Mouse (Mus musculus) 3T3-L1 (cell line): Measurements from ENCODE around the gene Zmynd8.

Source experiments
- DNase-seq: peaks from one replicate; pipeline ENCODE4 v3.0.0-alpha.2; 2015; ENCODE audit warnings: low read depth, low spot score

The Zmynd8 gene

DNA sequence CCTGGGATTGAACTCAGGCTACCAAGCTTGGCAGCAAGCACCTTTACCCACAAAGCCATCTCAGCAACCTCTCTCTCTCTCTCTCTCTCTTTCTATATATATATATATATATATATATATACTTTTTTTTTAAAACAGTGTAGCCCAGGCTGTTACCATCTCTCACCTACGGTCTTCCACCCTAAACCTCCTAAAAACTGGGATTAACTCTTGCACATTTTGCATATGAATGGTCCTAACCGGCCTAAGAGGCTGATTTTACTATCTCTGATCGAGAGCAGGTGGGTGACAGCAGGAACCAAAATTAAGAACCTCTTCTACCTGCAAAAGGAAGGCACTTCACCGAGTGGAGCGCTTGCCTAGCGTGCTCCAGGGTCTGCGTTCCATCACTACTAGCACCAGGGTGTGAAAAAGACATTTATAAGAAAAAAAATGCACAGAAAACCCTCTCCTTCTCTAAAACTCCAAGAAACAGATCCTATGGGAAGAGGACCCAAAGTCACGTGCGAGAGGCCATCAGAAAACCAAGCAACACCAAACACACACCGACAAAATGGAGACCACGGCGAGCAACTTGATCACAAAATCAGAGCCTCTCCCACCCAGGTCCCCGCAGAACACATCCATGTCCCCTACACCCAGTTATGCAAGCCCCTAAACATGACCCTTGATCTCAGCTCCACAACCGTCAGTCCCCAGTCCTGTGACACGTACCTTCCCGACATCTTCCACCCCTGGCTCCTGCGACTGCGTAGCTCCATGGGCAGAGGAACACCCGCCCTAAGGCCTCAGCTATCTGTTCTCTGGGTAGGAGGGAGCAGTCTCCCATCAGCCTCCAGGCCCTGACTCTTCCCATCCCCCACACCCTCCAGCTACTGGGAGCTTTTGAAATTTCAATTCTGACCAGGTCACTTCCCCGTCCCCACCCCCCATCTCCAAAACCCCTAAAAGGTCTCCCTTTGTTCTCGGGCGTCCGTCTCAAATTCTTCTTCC lies at the start of gene Zmynd8:
TSS of gene Zmynd8 (minus strand) at position 815 of the 993 bp plus-strand sequence.
- no peak for DNase-seq

DNA sequence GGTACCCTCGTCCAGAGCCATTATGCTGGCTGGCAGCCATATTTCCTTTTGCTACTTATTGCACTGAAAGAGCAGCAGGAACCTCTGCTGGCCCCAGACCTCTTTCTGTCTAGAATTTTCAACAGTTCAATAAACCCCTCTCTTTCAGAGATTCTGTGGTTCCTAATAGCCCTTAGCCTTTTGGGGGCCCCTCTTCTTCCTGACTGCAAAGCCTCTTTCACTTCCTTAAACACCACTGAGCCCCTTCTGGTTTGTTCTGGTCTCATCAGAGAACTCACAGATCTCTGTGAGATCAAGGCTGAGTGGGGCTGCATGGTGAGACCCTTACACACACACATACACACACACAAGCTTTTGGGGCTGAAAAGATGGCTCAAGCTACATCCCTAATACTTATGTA lies 49.2 kb upstream of the Zmynd8 start:
- no peak for DNase-seq

DNA sequence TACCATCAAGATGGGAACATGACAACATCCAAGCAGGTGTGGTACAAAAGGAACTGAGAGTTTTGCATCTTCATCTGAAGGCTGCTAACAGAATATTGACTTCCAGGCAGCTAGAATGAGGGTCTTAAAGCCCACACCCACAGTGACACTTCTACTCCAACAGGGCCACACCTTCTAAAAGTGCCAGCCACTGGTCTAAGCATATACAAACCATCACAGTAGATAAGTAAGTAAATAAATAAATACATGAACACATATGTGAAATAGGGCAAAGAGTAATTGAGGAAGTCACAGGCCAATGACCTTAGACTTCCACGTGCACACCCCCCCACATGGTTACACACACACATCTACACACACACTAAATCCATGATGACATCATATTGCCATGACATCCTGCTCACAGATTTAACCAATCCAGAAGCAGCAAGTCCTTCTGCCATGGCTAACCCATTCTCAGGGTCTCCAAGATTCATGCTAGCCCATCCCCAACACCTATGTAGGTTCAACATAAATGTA lies 47.3 kb upstream of the Zmynd8 start:
- no peak for DNase-seq

DNA sequence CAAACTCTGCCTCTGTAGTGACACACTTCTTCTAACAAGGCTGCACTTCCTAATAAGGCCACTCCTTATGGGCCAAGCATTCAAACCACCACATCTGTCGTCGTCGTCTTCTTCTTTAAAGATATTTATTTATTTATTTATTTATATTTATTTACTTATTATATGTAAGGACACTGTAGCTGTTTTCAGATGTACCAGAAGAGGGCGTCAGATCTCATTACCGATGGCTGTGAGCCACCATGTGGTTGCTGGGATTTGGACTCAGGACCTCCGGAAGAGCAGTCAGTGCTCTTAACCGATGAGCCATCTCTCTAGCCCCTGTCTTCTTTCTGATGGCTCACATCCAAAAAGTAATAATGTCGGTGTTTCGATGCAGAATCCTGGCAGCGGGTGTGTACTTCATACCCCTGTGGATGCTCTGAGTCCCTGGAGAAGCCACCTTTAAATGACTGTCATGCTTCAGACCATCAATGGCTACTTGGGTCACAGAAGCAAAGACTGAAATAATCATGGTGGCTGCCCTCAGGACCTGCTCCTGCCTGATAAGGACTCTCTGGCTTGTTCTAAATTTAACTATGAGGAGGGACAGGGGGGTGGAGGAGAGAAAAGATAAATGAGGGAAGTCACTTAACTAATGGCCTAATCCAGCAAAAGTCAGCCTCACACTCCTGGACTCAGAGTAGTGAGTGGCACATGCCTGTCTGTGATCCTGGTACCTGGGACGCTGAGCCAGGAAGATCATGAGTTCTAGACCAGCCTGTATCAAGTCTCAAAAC lies 45.9 kb upstream of the Zmynd8 start:
- no peak for DNase-seq

DNA sequence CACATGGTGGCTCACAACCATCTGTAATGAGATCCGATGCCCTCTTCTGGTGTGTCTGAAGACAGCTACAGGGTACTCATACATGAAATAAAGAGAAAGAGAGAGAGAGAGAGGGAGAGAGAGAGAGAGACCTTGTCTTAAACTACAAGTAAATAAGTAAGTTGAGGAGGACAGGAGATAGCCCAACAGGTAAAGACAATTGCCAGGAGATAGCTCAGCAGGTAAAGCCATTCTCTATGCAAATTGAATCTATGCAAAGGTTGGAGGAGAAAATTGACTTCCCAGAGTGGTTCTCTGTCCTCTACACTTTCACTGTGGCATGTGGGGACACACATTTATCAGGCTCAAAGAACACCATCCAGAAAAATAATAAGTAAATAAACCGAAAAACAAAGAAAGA lies 44.3 kb upstream of the Zmynd8 start:
- no peak for DNase-seq

DNA sequence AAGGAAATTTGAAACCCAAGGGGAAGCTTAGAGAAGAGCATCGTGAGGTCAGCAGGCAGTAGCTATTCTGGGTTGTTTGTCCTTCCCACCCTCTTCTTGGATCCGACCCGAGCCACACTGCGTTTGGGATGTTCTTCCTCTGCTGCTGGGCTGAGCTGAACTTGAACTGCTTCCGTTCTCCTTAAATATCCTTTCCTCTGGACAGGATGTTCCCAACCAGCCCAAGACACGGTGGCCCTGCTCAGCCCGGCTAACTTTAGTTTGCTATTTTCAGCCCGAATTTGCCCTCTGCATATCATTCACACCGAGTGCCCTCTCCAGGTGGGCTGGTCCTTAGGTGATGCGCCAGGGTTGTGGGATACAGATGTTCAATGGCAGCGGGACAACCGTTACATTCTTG lies 37.3 kb upstream of the Zmynd8 start:
- no peak for DNase-seq

DNA sequence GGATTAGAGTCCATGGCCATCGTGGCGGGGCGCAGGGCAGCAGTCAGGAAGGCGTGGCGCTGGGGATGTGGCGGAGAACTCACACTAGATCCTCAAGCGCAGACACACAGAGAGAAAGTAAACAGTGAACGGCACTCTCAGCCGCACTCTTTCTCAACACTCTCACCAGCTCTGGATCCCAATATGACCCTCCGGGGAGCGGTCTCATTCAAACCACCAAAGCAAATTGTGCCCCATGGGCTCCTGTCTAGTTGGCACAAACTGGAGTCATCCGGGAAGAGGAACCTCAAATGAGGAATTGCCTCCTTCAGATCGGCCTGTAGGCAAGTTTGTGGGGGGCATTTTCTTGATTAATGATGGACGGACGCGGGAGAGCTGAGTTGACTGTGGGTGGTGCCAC lies 28.9 kb upstream of the Zmynd8 start:
- DNase-seq, result no peak

DNA sequence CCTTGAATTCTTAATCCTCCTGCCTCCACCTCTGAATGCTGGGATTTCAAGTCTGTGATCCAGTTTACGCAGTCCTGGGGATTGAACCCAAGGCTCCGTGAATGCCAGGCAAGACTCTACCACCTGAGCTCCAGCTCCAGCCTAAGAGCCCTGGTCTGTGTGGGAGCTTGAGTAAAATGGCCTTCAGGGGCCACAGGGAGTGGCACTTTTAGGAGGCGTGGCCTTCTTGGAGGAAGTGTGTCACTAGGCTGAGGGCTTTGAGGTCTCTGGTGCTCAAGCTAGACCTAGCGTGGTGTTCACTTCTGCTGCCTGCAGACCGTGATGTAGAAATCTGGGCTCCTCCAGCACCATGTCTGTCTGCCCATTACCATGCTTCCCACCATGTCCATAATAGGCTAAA lies 27.4 kb upstream of the Zmynd8 start:
- no peak for DNase-seq

DNA sequence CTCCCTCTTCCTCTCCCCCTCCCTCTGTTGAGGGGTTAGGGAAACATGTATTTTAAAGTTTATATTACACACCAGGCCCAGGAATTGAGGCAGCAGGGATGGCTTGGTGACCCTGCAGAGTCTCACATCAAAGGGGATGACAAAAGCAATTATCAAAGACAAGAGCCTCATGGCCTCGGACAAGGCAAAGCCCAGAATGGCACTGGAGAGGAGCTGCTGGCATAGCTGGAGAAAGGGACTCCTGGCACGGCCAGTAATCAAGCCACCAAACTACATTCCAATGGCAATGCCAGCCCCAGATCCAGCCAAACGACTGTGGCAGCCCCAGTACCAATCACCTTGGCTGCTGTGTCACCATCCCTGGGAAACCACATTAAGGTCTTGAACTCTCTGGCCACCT lies 26.3 kb upstream of the Zmynd8 start:
- no peak for DNase-seq

DNA sequence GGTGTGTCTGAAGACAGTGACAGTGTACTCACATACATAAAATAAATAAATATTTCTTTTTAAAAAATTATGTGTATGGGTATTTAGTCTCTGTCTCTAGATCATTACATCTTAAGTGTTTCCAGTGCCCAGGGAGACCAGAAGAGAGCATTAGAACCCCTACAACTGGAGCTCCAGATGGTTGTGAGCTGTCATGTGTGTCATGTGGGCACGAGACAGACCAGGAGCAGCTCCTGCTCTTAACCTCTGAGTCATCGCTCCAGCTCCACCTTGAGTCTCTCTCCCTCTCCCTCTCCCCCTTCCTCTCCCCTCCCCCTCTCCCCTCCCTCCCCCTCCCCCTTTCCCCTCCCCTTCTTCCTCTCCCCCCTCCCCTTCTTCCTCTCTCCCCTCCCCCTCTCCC lies 25.9 kb upstream of the Zmynd8 start:
- DNase-seq, result peak; percentile 67

DNA sequence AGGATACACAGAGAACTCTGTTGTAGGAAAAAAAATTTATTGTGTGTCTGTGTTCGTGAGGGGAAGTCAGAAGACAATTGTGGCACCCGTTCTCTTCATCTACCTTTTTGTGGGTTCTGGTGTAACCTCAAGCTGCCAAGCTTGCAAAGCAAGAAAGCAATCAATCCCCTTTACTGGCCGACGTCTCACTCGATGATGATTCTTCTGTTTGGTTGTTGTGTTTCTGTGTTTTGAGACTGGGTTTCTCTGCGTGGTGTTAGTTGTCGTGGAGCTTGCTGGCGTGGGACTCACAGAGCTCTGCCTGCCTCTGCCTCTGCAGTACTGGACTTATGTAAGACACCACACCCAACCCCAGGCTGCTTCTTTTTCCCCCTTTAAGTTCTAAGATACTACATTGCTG lies 24.9 kb upstream of the Zmynd8 start:
- DNase-seq, result no peak

DNA sequence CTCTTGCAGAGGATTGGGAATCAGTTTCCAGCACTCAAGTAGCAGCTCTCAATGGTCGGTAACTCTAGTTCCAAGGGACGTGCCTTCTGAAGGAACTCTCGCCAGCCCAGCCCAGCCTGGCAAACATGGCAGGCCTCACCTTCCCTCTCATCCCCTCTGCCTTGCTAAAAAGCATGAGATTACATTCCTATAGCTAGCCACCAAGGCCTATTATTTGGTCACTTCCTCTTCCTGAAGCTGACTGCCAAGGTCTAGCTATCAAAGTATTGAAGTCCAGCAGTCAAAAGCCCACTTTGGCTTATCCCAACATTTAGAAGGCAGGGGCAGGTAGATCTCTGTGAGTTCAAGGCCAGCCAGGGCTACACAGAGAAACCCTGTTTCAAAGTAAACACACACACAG lies 24.2 kb upstream of the Zmynd8 start:
- no peak for DNase-seq

DNA sequence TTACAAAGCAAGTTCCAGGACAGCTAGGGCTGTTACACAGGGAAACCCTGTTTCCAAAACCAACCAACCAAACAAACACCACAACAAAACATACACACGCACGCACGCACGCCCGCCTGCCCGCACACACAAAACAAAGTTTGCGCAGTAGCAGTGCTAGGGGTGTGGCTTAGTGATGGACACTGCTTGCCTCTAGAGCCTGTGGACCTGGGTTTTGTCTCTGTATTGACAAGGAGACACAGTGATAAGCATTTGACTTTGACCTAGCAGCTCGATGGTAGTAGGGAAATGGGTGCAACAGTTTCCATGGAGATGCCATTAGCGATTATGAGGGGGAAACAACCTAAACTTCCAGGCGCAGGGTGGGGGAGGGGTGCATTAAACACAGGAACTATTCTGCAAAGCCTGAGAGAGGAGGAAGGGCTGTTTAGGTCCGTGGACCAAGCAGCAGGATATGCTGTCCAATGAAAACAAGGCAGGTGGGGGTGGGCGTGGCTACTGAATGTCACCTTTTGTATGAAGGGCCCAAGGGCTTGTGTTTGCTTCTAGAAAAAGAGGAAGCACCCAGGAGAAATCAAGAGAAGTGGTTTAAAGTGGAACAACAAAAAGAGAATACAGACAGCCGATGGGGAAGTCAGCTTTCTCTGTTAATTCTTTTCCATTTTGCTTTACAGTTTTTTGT lies 23.4 kb upstream of the Zmynd8 start:
- DNase-seq, result no peak

DNA sequence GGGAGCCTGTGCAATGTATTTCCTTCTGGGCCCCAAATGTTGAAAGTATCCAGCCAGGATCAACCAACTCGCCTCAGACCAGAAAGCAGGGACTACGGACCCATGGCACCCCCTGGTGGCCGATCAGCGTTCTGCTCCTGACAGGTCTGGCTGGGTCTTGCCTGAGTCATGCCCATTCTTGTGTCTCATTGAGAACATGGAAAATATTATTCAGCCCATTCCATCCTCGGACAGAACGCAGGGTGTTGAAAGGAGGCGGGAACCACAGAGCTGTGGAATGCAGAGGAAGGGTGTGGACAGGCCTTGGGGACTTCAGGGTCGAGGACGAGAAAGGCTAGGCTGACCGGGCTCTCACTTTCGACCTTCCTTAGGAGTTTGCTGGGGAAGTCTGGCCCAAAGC lies 15.5 kb upstream of the Zmynd8 start:
- DNase-seq, result peak; percentile 99

DNA sequence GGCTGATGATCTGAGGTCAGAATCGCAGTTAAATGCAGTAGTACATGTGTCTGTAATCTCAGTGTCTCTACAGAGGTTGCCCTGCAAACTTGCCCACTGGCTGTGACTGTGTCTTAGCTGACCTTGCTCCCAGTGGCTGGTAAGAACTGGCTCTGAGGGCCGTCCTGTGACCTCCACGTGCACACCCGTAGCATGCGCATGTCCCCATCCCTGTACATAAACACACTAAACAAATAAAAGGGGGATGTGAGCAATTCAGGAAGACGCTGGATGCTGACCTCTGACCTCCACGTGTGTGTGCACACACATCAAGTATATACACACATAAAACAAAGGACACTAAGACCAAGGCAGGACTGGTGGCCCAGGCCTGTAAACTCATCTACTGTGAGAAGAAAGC lies 14.3 kb upstream of the Zmynd8 start:
- no peak for DNase-seq

DNA sequence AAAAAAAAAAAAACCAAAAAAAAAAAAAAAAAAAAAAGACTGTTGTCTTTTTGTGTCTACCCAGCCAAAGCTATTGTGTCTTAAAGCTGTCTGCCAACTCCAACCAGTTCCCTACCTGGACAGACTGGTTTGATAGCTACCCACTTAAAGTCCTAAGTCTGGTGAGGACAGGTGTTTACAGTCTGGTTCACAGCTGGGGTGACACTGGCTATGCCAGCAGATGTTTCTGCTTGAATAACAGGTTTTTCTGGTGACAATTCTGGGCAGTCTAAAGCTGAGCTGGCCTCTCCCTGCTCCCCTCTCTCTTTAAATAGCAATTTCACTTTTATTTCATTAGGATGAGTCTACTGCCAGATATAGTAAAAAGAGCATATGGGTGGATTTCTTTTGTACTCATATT lies 10.9 kb upstream of the Zmynd8 start:
- no peak for DNase-seq

DNA sequence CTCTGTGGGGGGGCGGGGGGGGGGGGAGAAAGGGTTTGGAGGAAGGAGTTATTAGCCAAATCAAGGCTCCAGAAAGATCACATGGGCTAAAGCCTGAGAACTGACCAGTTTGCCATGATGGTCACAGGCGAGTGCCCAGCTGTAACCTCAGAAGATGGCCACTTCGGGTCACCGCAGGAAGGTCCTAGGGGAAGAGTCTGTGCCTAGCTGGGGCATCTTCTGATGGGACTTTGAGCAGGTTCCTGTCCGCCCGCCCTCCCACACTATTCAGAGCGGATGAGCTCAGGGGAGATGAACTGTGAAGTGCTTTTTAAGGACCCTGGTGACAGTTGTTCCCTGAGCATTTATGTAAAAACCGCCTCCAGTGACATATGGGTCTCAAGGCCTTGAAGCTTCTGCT lies 8.4 kb upstream of the Zmynd8 start:
- no peak for DNase-seq

DNA sequence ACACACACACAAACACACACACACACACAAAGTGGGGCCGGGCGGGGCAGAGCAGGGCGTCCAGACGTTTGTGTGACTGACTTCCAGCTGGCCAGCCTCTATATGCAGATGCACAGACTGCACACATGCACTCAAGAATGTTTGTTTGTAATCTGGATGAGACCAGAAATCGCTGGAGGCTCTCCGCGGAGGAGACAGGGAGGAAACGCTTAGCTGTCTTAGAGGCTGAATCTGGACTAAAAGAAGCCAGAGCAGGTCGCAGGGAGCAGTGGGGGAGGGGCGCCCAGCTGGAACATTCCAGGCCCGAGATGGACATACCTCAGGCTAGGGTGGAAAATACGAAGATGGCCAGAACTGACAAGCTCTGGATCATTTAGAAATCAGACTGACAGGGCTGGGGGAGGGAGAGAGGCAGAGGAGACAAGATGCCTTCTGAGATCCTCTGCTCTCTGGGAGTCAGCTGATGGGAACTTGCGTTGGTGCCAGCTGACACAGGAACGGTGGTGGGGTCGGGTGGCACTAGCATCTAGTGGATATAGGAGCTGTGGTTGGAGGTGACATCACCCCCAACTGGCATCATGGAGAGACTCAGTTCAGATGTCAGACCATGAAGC lies 7.6 kb upstream of the Zmynd8 start:
- peak; percentile 67 for DNase-seq

DNA sequence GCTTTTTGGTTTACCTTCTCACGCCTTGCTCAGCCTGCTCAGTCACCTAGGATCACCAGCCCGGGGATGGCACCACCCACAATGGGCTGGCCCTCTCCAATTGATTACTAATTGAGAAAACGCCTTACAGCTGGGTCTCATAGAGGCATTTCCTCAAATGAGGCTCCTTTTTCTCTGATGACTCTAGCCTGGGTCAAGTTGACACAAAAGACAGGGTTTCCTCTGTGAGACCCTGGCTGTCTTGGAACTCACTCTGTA lies 2.2 kb upstream of the Zmynd8 start:
- DNase-seq, result no peak

DNA sequence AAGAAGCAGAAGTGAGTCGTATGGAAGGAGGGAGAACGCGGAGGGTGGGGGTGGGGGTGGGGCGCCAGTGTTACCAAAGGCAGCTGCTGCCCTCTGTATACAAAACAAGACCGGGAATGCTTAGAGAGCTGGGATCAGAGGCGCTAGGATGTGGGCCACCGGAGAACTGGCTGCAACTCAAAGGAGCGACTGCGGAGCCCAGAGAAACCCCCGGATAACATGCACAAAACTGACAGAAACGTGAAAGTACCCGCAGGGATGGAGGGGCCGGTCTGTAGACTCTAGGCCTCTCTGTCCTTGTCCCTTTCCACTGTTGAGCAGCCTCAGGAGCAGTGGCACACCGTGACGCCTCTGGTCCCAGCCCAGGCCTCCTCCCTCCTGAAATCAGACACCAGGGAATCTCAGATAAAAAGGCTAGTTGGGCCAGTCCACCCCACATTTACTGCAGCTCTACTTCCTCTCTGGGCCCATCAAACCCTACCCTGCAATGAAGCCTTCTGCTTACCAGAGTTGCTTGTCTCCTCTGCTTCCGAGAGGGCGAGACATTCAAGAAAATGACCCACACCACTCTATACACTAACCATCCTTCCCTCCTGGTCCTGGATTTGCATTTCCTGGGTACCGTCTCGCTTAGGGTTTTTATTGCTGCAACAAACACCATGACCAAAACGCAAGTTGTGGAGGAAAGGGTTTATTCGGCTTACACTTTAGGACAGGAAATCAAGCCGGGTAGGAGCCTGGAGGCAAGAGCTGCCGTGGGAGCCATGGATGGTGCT lies 1.7 kb upstream of the Zmynd8 start:
- DNase-seq, result peak; percentile 32

DNA sequence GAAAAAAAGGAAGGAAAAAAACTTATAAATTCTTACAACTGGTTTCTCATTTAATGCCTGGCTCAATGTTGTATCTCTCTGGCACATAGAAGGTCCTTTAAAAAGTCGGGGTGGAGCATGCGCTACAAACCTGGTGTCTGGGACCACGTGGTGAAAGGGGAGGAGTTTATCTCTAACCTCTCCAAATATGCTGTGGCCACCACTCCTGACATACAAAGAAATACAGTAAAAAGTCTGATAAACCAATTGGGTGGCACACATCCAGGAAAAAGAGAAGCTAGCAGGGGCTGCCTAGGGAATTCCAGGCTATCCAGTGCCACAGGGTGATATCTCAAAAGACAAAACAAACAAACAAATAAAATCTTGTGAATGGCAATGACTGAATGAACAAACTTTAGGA lies 1.1 kb upstream of the Zmynd8 start:
- DNase-seq, result no peak
